Mouse (Mus musculus) liver, embryonic 14.5 days (tissue): ENCODE measurements at regions not wholly inside any gene's neighbourhood (a gene's known extent, or its start where the extent isn't known, plus 50 kb on each side); places are given as distances from the start of the nearest gene placed in this dataset.

Experiments
- ATAC-seq: fragments of 200-750 bp; cut with Nextera tagmentation; 2 replicates; pipeline ENCODE4 v1.8.0; 2017; ENCODE audit warnings: moderate number of reproducible peaks, mild to moderate bottlenecking, moderate library complexity; ENCODE audit not compliant: insufficient read depth
- DNase-seq, 3 experiments: peaks; one replicate each; pipeline ENCODE4 v3.0.0-alpha.2; 2012 to 2013; ENCODE audit warnings: low read depth in 3 of 3, low spot score in 3 of 3
- H3K27ac ChIP-seq: fragments of 300-500 bp; sonication (generic); 2 replicates; pipeline ENCODE4 v1.5.1; 2014; ENCODE audit warnings: moderate library complexity, mild to moderate bottlenecking, control low read depth, inconsistent platforms
- H3K27me3 ChIP-seq: fragments of 300-500 bp; sonication (generic); 2 replicates; pipeline ENCODE4 v1.6.1; 2014; ENCODE audit warnings: mild to moderate bottlenecking, low read length, moderate library complexity; ENCODE audit not compliant: control insufficient read depth, insufficient read depth
- H3K36me3 ChIP-seq: fragments of 300-500 bp; sonication (generic); replicated peaks from 2 replicates; pipeline ENCODE4 v1.6.1; 2014; ENCODE audit warnings: low read depth; ENCODE audit not compliant: control insufficient read depth, insufficient read depth
- H3K4me1 ChIP-seq, 2 experiments: fragments of 200-500 bp in 1 of 2; fragments of 300-500 bp in 1 of 2; sonication (generic) in 1 of 2; replicated peaks; 2 replicates each; pipeline ENCODE4 v1.6.1; 2012 to 2014; ENCODE audit warnings: antibody characterized with exemption in 1 of 2, inconsistent platforms in 1 of 2, low read length in 1 of 2; ENCODE audit not compliant: control insufficient read depth in 2 of 2, insufficient read depth in 2 of 2
- H3K4me2 ChIP-seq: fragments of 300-500 bp; sonication (generic); 2 replicates; pipeline ENCODE4 v1.6.1; 2014; ENCODE audit warnings: low read depth, mild to moderate bottlenecking, control low read depth, moderate library complexity
- H3K4me3 ChIP-seq, 2 experiments: fragments of 200-500 bp in 1 of 2; fragments of 300-500 bp in 1 of 2; sonication (generic) in 1 of 2; 2 replicates each; pipeline ENCODE4 v1.5.1; 2012 to 2014; ENCODE audit warnings: low read depth in 2 of 2, low read length in 2 of 2, mild to moderate bottlenecking in 2 of 2, control low read depth in 1 of 2, inconsistent platforms in 1 of 2, moderate library complexity in 1 of 2; ENCODE audit not compliant: insufficient read depth in 1 of 2
- H3K9ac ChIP-seq: fragments of 300-500 bp; sonication (generic); replicated peaks from 2 replicates; pipeline ENCODE4 v1.6.1; 2014; ENCODE audit warnings: mild to moderate bottlenecking, control low read depth, moderate library complexity
- H3K9me3 ChIP-seq: fragments of 300-500 bp; sonication (generic); 2 replicates; pipeline ENCODE4 v1.6.1; 2016; ENCODE audit warnings: low read length, mixed read lengths; ENCODE audit not compliant: control insufficient read depth
- CTCF ChIP-seq: IDR thresholded peaks from 2 replicates; pipeline ENCODE4 v1.5.1; 2016; ENCODE audit warnings: antibody characterized with exemption, low read depth, control low read depth
- EP300 ChIP-seq: IDR thresholded peaks from 2 replicates; pipeline ENCODE4 v1.6.1; 2016; ENCODE audit warnings: antibody characterized with exemption, low read depth
- WGBS: fragments of 180-500 bp; shearing (Covaris S2); extraction: QIAGEN DNeasy Blood & Tissue Kit; methylation state at CpG from one replicate; pipeline ENCODE4 v1.1.7; 2014; ENCODE audit not compliant: insufficient replicate concordance; 5-methylcytosine and 5-hydroxymethylcytosine counted together

DNA sequence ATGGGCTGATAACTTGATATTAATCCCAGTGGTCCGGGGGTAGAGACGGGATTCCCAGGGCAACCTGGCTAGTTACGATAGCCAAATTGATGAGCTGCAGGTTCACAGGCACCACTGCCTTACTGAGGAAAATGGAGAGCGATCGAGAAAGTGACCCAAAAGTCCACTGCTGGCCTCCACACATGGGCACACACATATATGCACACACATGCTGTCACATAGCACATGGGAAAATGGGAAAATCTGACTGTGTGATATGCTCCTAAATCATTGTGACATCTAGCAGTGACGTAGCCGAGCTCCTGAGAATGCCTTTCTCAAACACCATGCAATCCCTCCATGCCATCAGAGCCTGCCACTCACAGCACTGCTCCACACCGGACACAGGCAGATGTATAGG, 83.8 kb upstream of the Cpsf6 start:
- no peak overlapping the region for H3K4me3 ChIP-seq
- 74% methylated on average over 8 of the region's 8 CpGs for WGBS

DNA sequence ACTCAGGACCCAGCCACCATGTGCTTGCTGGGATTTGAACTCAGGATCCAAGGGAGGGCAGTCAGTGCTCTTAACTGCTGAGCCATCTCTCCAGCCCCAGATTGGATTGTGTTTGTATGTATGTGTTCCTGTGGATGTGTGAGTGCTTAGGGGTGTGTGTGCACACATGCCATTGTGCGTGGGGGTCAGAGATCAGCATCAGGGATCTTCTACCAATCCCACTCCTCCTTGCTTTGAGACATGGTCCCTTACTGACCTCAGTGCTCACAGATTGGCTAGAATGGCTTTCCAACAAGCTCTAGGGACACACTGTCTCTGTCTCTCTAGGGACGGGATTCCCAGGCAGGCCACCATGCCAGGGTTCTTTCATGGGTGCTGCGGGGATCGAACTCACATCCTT, 83.1 kb upstream of the Cpsf6 start:
- DNase-seq (no peak), ATAC-seq (no peak)
- Histone ChIP-seq H3K9me3 (no peaks in the 10 kb centered on the region), H3K36me3 (no peaks in the 10 kb centered on the region), H3K27me3 (no peaks in the 10 kb centered on the region), H3K4me1 (peaks cover 0 to 4% of the 10 kb centered on the region in 2 experiments; a peak in 2 of 4 replicates), H3K9ac (no peak overlapping the region), H3K4me2 (no peak overlapping the region), H3K4me3 (no peak overlapping the region), H3K27ac (no peak overlapping the region)
- no peak for TF ChIP-seq EP300
- TF ChIP-seq CTCF: no peak
- WGBS: 78% methylated on average over 4 of the region's 4 CpGs

More for the DNA sequence above, 83.8 kb upstream of the Cpsf6 start:
- ATAC-seq (no peak), DNase-seq (no peak)
- Histone ChIP-seq H3K9me3 (no peaks in the 10 kb centered on the region), H3K27ac (no peak overlapping the region), H3K4me1 (peaks cover 0 to 2% of the 10 kb centered on the region in 2 experiments; a peak in 2 of 4 replicates), H3K27me3 (no peaks in the 10 kb centered on the region), H3K36me3 (no peaks in the 10 kb centered on the region), H3K9ac (no peak overlapping the region), H3K4me2 (no peak overlapping the region)
- TF ChIP-seq CTCF (no peak), EP300 (no peak)

GRCm38 (mm10) chr10:117461791-117462516, 82.1 kb upstream of the Cpsf6 start:
- TF ChIP-seq EP300: no peak
- 36% methylated on average over 11 of the region's 11 CpGs for WGBS
- DNase-seq: no peak

DNA sequence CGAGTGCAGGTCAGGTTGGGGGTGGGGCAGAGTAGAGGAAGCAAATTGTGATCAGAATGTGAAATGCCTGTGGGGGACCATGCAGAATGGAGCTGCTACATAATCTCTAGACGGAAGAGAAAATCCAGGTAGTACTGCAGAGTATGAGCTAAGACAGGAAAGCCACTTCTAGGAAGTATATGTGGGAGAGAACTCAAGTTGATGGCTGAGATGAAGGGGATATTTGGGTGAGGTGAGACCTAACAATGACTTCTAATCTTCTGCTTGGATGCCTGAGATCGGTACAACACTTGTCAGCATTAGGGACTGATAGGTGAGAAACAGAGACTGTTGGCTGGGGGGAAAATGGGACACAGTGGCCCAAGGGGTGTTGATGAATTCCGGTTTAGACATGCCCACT, 81.4 kb upstream of the Cpsf6 start:
- no peaks in the 10 kb centered on the region for H3K9me3 ChIP-seq
- no peak for ATAC-seq

More at GRCm38 (mm10) chr10:117461791-117462516, 82.1 kb upstream of the Cpsf6 start:
- Histone ChIP-seq H3K4me1 (peaks cover 0 to 4% of the 10 kb centered on the region in 2 experiments; a peak in 2 of 4 replicates), H3K4me3 (no peak overlapping the region), H3K9me3 (no peaks in the 10 kb centered on the region), H3K36me3 (no peaks in the 10 kb centered on the region), H3K4me2 (no peak overlapping the region), H3K27ac (no peak overlapping the region), H3K27me3 (no peaks in the 10 kb centered on the region), H3K9ac (no peak overlapping the region)
- peak; percentile 46; the same call in 1 of the 2 replicates for ATAC-seq

DNA sequence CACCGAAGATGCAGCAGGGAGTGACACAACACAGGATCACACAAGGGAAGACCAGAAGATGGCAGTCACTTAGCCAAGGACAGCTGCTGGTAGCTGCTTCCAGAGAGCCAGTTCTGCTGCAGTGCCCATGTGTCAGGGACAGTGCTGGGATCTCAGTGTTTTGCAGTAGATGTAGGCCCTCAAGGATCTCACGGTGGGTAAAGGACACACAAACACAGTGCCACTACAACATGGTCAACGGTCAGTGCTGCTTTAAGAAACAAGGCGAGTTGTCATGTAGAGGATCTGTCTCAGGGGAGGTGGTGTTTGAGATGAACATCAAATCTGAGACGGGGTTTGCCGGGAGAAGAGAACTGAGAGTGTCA, 80.5 kb upstream of the Cpsf6 start:
- no peaks in the 10 kb centered on the region for H3K27me3 ChIP-seq
- no peak overlapping the region for H3K4me2 ChIP-seq
- no peak overlapping the region for H3K4me3 ChIP-seq
- H3K36me3 ChIP-seq: no peaks in the 10 kb centered on the region
- no peak overlapping the region for H3K27ac ChIP-seq
- no peak for ATAC-seq
- H3K9ac ChIP-seq: no peak overlapping the region
- 64% methylated on average over 6 of the region's 6 CpGs for WGBS
- TF ChIP-seq CTCF (no peak), EP300 (no peak)
- H3K9me3 ChIP-seq: no peaks in the 10 kb centered on the region
- DNase-seq: no peak
- H3K4me1 ChIP-seq: peaks cover 0 to 6% of the 10 kb centered on the region in 2 experiments; a peak in 2 of 4 replicates

More for the DNA sequence above, 81.4 kb upstream of the Cpsf6 start:
- no peak for DNase-seq
- 57% methylated on average over 4 of the region's 4 CpGs for WGBS
- no peak for TF ChIP-seq EP300
- no peak for TF ChIP-seq CTCF
- Histone ChIP-seq H3K27me3 (no peaks in the 10 kb centered on the region), H3K4me3 (no peak overlapping the region), H3K36me3 (no peaks in the 10 kb centered on the region), H3K27ac (no peak overlapping the region), H3K4me1 (peaks cover 0 to 4% of the 10 kb centered on the region in 2 experiments; a peak in 2 of 4 replicates), H3K9ac (no peak overlapping the region), H3K4me2 (no peak overlapping the region)
